ENCODE assay signal across 21 mouse cellular contexts in the genomic region with DNA sequence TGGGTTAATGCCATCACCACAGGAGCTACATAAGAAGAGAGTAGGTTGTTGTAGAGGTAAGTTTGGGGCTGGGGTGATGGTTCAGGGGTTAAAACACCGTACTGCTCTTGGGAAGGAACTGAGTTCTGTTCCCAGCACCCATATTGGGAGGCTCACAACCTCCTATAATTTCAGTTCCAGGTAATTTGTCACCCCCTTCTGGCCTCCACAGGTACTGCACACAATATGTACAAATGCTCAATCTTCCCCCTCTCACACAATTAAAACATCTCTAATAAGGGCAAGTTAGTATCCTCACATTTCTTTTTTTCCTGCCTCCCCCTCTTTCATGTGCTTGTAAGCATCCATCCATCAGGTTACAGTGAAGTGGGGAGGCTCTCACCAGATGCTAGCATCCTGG. TPM values are rescaled to one million over a fixed set of nuclear protein-coding genes. Genes with fewer than 3 reads are reported as not detected.
DNase-seq lines count a peak whose midpoint lies in the region; ATAC-seq and TF ChIP-seq lines count a peak whose summit lies in the region.
"Had no signal": no experiment of that assay in that cellular context is flagged by ENCODE, and none has a peak within 500 bp of the region (broad histone marks: within the 10 kb centered on the region; RNA-seq: fewer than 3 reads in every experiment).

No protein-coding gene starts in this region.

- no peak for ATAC-seq in CD4-positive, CD25-positive, alpha-beta regulatory T cell, adult 4 months

- peak; percentile 43 for TF ChIP-seq CTCF in layer of hippocampus, adult 2 months (conservative IDR thresholded peaks at IDR 0.05)

- peak; percentile 8 for DNase-seq in CD4-positive, CD25-positive, alpha-beta regulatory T cell, adult 2 months (ENCODE audit: low read depth, low spot score)
- DNase-seq in layer of hippocampus, adult 2 months (ENCODE audit: low spot score in 2 of 2): no peak
- no peak for DNase-seq in layer of hippocampus, adult 9-10 months (ENCODE audit: low spot score)
- DNase-seq in 416B (ENCODE audit: low read depth) (peak; percentile 2), R1 (ENCODE audit: low read depth, low spot score) (peak; percentile 50)
- no peak for DNase-seq in adrenal gland, postnatal 4 days (ENCODE audit: low spot score in 2 of 2)
- DNase-seq in gastrocnemius, postnatal 4 days (ENCODE audit: low spot score in 2 of 2): no peak
- DNase-seq: adrenal gland, postnatal 14 days; cerebellum, adult 9-10 months; gastrocnemius, postnatal 14 days; heart, postnatal 4 days; liver, embryonic 13.5 days; thymus, postnatal 36 days had no signal

- no peak overlapping the region for H3K4me3 ChIP-seq in layer of hippocampus, adult 2 months
- H3K4me3 ChIP-seq: forebrain, embryonic 10.5 days; heart, embryonic 13.5 days; kidney, embryonic 15.5 days; limb, embryonic 10.5 days; liver, embryonic 13.5 days; neural tube, embryonic 13.5 days; stomach, embryonic 15.5 days had no signal

- H3K27ac ChIP-seq in layer of hippocampus, adult 2 months: no peak overlapping the region
- H3K27ac ChIP-seq: forebrain, embryonic 10.5 days; heart, embryonic 13.5 days; kidney, embryonic 15.5 days; limb, embryonic 10.5 days; liver, embryonic 13.5 days; neural tube, embryonic 13.5 days; stomach, embryonic 15.5 days had no signal

RNA-seq across cellular contexts. Expression of a gene that starts 44.7 kb away (rescaled TPM):
- polyA plus RNA-seq in CD4-positive, CD25-positive, alpha-beta regulatory T cell, adult 4 months (2017; shearing (Covaris generic)): 1 to 10 TPM; 3.6 to 5.6 TPM
- 10 to 100 TPM; 19.6 to 20.1 TPM for total RNA-seq in layer of hippocampus, adult 2 months (2021)
- total RNA-seq in adrenal gland, postnatal 4 days (2021): 1 to 10 TPM; 8.6 to 9.0 TPM
- total RNA-seq in gastrocnemius, postnatal 4 days (2021): 1 to 10 TPM; 2.4 to 2.6 TPM
- polyA plus RNA-seq: G1E had no signal

Comparison
In these comparisons a context has a peak if more than half of its experiments do, and no peak if none do; other contexts are left out.
1. DNase-seq: peak in CD4-positive, CD25-positive, alpha-beta regulatory T cell, adult 2 months (single experiment), 416B (single experiment) and R1 (single experiment); none in layer of hippocampus, adult 2 months (0 of 2), layer of hippocampus, adult 9-10 months (single experiment), adrenal gland, postnatal 4 days (0 of 2) and gastrocnemius, postnatal 4 days (0 of 2).